Mouse (Mus musculus) left cerebral cortex, adult 11 months (tissue): Measurements from ENCODE around the gene Slc30a4.

Source experiments
- DNase-seq: peaks from one replicate; pipeline ENCODE4 v3.0.0; 2022; ENCODE audit warnings: low spot score

Slc30a4 gene

DNA sequence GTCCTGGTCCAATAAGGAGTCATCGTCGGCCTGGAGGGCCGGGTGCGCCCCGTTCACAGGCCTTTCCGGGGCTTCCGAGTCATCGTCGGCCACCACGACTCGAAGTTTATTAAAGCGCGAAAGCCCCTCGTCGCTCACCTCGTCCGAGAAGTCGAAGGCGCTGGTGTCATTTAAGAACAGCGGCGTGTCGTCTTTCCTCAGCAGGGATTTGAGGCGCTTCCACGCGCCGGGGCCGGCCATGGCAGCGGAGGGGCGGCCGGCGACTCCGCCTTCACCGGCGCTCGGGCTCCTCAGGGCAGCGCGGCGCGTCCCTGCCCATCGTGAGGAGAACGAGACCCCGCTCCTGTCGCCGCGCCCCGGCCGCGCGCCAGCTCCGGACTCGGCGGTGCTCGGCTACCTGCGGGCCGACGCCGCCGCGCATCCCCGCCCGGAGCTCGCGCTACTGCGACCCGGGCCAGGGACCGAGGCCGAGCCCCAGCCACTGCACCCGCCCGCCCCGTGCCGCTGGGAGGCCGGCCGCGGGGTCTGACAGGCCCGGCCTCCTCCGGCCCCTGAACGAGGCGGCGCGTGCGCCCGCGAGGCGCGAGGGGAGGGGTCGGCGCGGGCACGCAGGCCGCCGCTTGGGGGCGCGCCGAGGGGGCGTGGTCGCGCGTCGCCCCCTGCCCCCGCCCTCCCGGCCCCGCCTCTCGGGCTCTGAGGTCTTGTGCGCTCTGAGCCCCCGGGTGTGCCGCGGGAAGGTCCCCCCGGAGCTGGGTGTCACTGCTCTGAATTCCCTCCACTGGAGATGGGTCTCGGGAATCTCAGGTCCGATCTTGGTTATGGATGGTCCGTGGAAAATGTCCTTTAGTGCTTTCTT lies at the start of gene Slc30a4:
Slc30a4 (minus strand) TSS at position 483 of the 856 bp plus-strand sequence.
- peak; percentile 54 for DNase-seq

DNA sequence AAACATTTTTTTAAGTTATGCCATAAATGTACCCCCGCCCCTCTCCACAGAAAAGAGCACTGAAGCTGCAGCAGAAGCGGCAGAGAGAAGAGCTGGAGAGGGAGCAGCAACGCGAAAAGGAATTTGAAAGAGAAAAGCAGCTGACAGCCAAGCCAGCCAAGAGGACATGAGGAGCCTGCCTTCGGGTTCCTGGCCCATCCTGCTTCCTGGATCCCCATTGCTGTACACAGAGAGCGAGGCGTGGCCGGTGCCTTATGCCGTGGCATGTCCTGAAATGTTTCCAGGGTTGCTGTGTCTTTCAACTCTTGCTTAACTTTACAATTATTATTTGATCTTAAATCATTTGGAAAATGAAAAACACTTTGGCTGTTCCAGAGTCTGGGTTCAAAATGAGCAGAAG lies 44.0 kb upstream of the Slc30a4 start:
- no peak for DNase-seq

DNA sequence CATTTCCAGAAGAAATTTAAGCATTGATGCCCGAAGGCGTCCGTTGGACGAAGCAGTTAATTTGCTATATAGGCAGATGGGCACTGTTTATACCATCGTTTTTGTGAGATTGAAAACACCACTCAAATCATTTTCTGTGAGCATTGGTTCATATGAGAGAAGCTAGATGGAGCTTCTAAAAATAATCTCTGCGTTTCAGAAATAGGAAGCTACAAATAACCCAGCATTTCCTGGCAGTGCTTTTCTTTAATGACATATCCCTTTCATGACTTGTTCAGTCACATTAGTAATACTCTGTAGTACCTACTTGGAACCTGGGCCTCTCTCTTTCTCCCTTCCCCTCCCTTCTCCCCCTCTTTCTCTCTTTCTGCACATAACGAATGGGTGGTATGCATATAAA lies 36.6 kb upstream of the Slc30a4 start:
- no peak for DNase-seq

DNA sequence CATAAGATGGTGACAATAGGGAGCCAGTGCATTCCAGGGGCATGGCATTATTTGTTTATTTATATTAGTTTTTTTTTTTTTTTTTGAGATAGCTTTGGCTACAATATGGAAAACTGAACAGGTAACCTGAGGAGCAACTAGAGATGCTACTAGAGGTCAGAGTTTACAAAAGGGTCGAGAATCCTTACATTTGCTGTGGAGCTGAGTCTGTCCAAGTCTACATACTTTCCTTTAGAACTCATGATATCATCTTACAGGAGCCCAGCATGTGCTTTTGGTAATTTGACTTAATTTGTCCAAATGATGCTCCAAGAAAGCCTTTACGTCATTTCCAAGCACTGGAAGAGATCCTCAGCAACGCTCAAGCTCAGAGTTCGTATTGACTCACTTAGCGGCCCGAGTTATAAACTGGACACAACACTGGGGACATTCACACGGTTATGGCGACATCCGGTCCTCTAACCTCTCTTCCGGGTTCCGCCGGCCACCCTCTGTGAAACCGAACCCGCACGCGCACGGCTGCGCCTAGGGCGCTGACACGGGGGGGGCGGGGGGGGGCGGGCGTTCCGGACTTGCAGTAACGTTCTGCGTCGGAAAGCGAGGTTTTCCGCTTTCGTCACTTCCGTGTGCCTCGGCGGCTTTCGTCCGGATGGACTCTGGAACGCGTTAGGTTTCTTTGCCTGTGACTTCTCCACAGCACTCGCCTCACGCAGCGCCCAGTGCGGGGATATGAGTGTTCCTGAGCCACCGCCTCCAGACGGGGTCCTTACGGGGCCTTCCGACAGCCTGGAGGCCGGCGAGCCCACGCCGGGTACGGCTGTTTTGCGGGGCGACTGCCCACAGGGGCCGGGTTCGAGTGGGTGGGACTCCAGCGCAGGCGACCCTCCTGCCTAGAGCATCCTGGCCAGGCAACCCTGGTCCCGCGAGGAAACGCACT lies 35.7 kb upstream of the Slc30a4 start, which contains the start of gene Bloc1s6:
Bloc1s6 (plus strand) TSS at position 610 of the 937 bp plus-strand sequence.
- DNase-seq: peak; percentile 86

DNA sequence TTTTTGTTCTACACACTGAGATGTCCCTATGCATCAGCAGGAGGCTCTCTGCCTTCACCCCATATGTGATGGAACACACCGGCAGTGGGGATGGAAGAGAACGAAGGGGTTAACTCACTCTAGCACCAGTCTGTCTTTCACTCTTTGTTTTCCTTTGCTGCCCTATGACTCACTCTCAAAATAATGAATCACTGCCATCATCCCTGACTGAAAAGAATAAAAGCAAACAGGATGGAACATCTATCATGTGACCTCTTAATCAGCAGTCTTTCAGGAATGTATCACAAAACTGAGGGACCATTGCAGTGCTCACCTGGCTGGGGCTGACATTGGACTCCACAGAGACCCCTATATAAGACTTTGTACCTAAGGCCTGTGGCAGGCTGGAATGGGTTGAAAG lies 29.0 kb upstream of the Slc30a4 start:
- no peak for DNase-seq

DNA sequence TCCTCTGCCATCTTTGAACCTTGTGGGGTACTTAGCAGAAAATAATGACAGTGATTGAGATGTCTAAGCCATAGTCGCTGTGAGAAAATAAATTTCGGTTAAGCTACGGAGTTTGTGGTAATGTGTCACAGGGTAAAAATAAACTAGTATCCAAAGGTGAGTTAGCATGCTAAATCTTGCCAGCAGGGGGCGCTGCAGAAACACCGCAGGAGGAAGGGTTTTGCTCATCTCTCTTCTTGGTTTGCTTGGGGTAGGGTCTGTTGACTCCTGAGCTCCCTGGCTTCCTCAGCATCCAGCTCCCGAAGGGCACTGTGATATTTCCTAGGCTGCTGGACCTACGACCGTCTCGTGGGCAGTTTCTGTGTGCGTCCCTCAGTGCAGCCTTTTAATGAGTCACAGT lies 23.1 kb upstream of the Slc30a4 start:
- no peak for DNase-seq

DNA sequence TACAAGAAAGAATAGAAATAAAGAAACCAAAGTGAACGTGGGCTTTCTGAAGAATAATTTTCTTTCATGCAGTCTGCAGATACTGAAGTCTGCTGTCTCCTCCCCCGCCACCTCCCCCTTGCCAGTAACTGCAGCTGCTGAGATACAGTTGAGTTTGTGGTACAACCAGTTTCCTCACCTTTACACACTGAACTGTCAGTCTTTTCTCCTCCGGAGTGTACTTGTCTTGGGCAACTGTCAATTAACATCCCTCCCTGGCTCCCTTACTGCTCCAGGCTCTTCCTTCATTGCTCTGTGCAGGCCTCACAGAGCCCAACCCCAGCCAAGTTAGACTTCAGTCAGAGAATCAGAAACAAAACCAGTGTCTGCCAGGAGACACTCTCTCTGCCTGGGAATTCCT lies 18.1 kb upstream of the Slc30a4 start:
- no peak for DNase-seq

DNA sequence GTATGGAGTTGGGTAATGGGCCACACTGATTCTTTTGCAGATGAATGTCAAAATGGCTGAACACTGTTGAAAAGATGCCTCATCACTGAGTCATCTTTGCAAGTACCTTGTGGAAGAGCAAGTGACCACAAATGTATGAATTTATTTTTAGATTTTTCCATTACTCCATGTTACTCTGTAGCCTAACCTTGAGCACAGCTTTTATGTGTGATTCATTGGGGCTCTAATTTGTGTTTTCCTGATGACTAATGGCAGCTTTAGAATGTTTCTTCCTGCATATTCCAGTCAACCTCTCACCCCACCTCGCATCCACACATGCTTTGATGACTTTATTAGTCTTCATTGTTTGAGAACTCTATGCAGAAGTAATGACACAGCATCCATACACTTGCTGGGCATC lies 16.8 kb upstream of the Slc30a4 start:
- no peak for DNase-seq

DNA sequence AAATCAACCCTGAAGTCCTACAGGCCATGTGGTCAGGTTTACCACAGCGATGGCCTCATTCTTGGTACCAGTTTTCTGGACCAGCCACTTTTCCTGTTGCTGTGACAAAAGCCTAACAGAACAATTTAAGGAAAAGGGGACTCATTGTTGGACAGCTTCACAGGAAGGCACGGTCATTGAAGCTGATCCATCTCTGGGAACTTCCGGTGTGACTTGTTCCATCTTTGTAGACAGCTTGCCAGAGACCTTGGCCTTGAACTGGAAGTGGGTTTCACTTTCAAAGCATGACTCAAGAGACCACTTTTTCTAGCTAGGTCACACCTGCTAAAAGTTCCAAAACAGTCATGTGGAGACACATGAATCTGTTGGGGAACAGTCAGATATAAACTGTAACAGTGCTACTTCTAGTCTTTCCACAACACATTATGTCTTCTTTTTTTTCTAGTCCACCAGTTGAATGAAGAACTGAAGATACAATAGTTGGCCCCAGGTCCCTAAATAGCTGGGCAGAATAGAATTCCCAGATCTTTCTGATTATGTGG lies 13.9 kb upstream of the Slc30a4 start:
- DNase-seq: no peak

DNA sequence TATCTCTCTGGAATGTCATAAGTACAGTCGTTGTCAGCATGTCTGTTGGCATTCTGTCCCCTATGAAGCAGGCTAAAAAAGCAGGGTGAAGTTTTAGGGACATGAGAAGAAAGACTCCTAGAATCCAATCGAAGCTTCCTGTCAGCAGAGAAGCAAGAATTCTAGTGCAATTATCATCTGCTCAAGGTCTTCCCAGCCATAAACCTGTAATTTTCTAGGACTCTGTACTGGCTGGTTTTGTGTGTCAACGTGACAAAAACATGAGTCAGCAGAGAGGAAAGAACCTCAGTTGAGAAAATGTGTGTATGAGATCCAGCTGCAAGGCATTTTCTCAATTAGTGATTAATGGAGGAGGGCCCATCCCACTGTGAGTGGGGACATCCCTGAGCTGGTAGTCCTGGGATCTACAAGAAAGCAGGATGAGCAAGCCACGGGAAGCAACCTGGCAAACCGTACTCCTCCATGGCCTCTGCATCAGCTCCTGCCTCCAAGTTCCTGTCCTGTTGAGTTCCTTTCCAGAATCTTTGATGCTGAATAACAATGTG lies 12.8 kb upstream of the Slc30a4 start:
- no peak for DNase-seq

DNA sequence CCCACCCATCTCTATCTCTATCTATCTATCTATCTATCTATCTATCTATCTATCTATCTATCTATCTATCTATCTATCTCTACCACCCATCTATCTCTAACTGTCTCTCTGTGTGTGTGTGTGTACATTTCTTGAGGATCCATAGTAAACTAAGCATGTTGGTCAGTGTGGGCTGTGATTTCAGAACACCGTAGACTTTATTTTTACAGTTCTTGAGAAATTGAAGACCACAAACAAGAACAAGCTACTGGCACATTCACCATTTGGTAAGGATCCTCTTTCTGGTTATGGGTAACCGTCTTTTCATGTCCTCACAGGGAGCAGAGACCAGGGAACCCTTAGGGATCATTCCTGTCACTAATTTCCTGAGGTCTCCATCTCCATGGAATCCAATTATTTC lies 10.4 kb upstream of the Slc30a4 start:
- no peak for DNase-seq

DNA sequence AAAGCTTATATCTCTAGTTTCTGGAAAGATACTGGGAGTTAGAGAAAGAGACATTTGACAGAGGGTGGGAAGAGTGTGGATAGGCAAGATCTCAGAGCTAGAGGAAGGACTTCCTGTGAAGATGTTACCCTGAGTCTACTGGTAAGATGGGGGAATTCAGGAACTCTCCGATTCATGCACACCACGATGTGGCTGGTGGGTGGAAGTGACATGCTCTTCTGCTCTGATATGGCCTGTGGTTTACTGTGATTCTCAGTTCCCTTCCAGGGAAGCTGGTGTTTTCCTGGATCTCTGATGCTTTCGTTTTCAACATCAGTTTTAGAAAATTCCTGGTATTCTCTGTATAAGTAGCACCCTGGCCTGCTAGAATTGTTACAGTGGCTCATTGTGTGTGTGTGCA lies 9.4 kb upstream of the Slc30a4 start:
- DNase-seq: no peak

DNA sequence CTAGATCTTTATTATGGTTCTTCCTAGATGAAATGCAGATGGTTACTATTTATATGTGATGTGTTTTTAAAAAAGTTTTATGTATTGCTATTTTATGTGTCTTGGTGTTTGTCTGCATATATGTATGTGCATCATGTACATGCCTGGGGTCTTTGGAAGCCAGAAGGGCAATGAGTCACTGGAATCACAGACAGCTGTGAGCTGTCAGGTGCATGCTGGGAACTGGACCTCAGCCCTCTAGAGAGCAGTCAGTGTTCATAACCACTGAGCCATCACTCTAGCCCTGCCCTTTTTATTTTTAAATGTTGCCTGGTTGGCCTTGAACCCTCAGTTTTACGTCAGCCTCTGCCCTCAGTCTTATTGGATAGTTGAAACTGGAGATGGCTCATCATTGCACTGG lies 6.7 kb upstream of the Slc30a4 start:
- DNase-seq: no peak

DNA sequence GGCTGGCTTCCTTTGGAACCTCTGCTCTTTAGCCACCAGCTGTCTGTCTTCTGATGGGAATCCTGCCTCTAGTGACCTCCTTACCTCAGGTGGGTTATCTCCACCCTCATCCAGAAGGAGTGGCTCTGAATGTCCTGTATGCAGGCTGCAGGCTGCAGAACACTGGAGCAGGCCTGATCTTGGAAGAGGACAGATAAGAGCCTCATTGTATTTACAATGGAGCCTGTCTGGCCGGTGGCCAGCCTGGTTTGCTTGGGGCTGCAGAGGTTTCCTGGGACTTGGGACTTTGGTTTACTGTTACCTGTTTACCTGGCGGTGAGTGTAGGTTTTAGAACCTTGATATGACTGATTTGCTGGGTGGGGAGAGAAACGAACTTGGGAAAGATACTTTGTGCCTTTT lies 5.6 kb upstream of the Slc30a4 start:
- DNase-seq: no peak

DNA sequence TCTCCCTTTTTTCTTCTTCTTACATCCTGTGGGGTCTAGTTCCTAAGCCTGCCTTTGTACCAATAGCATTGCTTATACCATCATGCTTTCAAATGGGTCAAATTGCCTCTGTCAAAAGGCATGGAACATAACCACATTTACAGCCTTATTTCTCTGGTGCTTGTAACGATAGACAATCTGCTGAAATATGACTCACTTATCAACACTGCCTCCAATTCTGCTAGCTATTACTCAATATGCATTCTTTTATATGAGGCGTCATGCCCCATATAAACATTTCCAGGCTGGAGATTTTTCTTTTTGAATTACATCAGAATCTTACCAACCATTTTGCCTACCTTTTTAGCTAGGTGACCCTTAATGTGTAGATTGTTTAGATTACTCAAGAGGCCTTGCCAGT lies 2.1 kb upstream of the Slc30a4 start:
- DNase-seq: no peak

DNA sequence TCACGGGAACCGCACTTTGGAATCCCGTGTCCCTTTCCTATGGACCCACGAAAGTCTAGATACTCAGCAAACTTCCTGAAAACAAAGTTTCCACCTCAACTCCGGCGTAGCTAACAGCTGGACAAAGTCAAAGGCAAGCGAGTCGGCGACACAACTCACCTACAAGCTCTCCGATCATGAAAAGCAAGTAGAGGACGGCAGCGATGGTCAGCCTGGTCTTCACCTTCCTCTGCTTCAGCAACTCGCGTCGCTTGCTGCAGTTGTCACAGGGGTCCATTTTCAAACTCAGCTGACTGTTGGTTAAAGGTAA lies 637 bp downstream of the Slc30a4 start:
- no peak for DNase-seq

DNA sequence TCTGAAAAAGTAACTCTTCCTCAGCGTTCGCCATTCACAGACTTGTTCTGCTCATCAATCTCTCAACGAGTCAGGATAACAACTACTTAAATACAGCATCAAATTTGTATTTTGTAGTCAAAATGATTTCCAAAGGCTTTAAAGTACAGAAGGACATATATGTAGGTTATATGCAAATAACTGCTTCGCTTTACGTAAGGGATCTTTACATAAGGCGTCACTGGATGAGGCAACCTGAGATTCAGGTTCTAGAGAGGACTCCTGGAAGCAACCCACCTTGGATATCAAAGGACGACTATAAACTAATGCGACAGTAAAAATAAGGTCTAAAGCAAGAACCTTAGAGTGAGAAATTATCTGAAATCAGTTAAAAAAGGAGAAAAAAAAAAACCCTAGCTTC lies 1.5 kb downstream of the Slc30a4 start:
- no peak for DNase-seq

DNA sequence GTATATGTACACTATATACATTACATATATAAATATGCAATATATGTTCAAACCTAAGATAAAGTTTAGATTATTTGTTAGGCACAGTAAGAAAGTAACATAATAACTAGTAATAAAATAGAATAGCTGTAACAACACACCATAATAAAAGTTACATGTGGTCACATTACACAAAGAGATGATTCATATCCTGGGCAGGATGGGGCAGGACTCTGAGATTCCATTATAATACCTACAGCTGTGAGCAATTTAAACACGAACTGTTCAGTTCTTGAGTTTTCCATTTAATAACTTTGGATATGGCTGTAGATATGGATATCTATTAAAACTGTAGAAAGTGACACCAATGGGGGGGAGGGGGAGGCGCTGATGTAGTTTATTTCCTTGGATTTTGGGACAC lies 4.9 kb downstream of the Slc30a4 start:
- no peak for DNase-seq

DNA sequence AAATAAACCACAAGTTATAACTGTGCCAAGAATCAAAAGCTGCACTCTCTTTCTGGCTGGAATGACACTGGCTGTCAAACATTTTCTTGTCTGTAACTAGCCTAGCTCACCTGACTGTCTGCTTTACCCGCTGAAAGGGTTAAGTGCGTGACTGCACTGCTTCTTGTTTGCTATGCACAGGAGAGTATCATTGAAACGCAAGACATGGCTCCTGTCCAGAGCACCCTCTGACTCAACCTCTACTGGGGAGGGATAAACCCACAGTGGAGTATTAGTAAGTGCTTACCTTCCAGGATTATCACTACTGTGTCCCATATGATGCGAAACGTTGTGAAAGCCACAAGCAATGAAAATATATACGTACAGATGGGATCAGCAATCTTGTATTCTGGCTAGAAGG lies 15.8 kb downstream of the Slc30a4 start:
- no peak for DNase-seq

DNA sequence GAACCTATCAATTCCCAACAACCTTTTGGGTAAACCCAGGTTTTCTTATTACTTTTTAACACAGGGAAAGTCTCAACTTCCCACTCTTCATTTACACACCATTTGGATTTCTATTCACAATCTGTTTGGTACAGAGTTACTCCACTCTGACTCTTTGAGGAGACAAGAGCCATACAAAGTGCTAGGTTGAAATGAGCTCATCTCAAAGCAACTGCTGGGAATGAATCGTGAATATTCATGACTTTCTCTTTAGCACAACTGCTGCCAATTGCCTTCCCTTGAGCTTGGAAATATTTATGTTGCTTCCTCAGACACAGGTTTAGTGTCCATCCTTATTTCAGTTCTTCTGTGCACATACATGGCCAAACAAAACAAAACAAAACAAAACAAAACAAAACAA lies 18.8 kb downstream of the Slc30a4 start:
- no peak for DNase-seq

DNA sequence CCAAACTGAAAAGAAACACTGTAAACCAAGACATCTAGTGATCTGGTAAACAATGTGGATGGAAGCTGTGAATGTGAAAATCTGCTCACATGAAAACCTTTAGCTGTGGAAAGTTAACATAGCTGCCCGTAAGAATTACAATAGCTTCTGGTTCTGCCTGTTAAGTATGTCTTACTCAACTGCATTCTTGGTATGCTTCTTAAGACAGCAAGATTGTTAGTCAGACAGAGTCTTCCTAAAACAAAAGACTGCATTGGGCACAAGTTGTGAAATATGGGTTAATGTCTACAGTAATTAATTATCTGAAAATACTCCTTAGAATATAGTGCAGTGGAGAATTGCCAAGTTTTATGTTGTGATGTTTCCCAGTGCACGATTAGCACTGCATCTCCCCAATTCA lies 19.9 kb downstream of the Slc30a4 start:
- DNase-seq: no peak

DNA sequence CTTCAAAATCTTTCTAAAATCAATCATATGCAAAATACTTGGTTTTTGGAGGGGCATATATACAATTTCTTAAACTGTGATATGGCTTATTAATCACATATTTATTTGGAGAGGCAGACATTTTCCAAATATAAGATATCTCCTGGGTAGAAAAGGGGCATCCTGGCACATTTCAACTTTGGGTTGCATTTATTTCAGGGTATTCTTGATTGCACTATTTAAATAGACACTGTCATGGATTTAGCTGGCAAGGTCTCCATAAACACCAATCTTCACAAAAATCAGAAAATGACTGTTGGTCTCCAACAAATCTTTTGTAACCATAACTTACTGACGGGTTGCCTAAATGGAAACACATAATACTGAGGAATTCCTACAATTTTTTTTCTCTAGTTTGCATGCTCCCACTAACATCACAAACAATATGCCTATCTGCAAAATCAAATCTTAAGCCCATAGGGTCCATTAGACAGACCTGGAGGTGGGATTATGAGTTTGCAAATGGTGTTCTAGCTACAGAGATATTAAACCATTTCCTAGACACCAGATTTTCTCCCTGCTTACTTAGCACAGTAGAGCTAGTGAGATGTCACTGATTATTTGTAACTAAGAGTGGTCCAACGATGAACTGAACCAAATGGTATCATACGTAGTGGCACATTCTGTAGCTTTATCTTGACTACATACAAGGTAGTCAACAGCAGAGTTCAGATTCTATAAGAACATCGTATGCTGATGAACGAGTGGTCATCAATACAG lies 20.9 kb downstream of the Slc30a4 start:
- DNase-seq: no peak
